Mouse (Mus musculus): ENCODE data around the gene Parp14. TPM values are rescaled to one million over a fixed set of nuclear protein-coding genes. Genes with fewer than 3 reads are reported as not detected.

The Parp14 gene
- polyA plus RNA-seq, 1 experiment from 2014 or later, result 1.4 TPM

GRCm38 (mm10) chr16:35803723-35804122 lies 67.6 kb downstream of the Parp14 start:
- Histone ChIP-seq H3K9me3 (ENCODE audit: low read length) (peaks cover 7% of the 10 kb centered on the region; the same call in 1 of the 2 replicates), H3K36me3 (ENCODE audit: insufficient read depth, low read length) (peaks cover 9% of the 10 kb centered on the region; the same call in 1 of the 2 replicates), H3K4me3 (ENCODE audit: low read length) (no peak overlapping the region), H3K4me1 (ENCODE audit: insufficient read depth, low read length) (no peaks in the 10 kb centered on the region), H3K27me3 (ENCODE audit: insufficient read depth, low read length) (no peaks in the 10 kb centered on the region), H3K4me2 (replicated peaks; ENCODE audit: low read depth, low read length) (no peak overlapping the region), H3K27ac (ENCODE audit: low read length) (no peak overlapping the region), H3K9ac (replicated peaks; ENCODE audit: low read length) (no peak overlapping the region)
- WGBS, result 93% methylated on average over 4 of the region's 4 CpGs
- ATAC-seq (ENCODE audit: low FRiP score, low TSS enrichment), result no peak

- Histone ChIP-seq H3K36me3 (ENCODE audit: insufficient read depth, low read length) (peaks cover 9% of the 10 kb centered on the region; the same call in 1 of the 2 replicates), H3K27me3 (ENCODE audit: insufficient read depth, low read length) (no peaks in the 10 kb centered on the region), H3K9me3 (ENCODE audit: low read length) (peaks cover 11% of the 10 kb centered on the region; the same call in 1 of the 2 replicates), H3K4me3 (ENCODE audit: low read length) (no peak overlapping the region), H3K4me1 (ENCODE audit: insufficient read depth, low read length) (no peaks in the 10 kb centered on the region), H3K27ac (ENCODE audit: low read length) (no peak overlapping the region), H3K9ac (replicated peaks; ENCODE audit: low read length) (no peak overlapping the region), H3K4me2 (replicated peaks; ENCODE audit: low read depth, low read length) (no peak overlapping the region)
- 81% methylated on average over 7 of the region's 7 CpGs for WGBS
- no peak for ATAC-seq (ENCODE audit: low FRiP score, low TSS enrichment)
Observed at GRCm38 (mm10) chr16:35802163-35802562, 69.2 kb downstream of the Parp14 start.

- Histone ChIP-seq H3K9me3 (ENCODE audit: low read length) (no peaks in the 10 kb centered on the region), H3K4me2 (replicated peaks; ENCODE audit: low read depth, low read length) (no peak overlapping the region), H3K27me3 (ENCODE audit: insufficient read depth, low read length) (no peaks in the 10 kb centered on the region), H3K27ac (ENCODE audit: low read length) (no peak overlapping the region), H3K36me3 (ENCODE audit: insufficient read depth, low read length) (0 out of 2 replicates have a peak, but pooled peaks cover 3% of the 10 kb centered on the region), H3K4me3 (ENCODE audit: low read length) (no peak overlapping the region), H3K4me1 (ENCODE audit: insufficient read depth, low read length) (no peaks in the 10 kb centered on the region), H3K9ac (replicated peaks; ENCODE audit: low read length) (no peak overlapping the region)
- WGBS, result 86% methylated on average over 6 of the region's 6 CpGs
- no peak for ATAC-seq (ENCODE audit: low FRiP score, low TSS enrichment)
Observed at GRCm38 (mm10) chr16:35791962-35792521, 79.3 kb downstream of the Parp14 start.

GRCm38 (mm10) chr16:35788330-35788729 lies 83.0 kb downstream of the Parp14 start:
- ATAC-seq (ENCODE audit: low FRiP score, low TSS enrichment), result no peak
- H3K4me3 ChIP-seq (ENCODE audit: low read length), result no peak overlapping the region

GRCm38 (mm10) chr16:35787568-35788189 lies 83.7 kb downstream of the Parp14 start:
- 0 out of 2 replicates have a peak, but pooled peaks cover 3% of the 10 kb centered on the region for H3K36me3 ChIP-seq (ENCODE audit: insufficient read depth, low read length)
- H3K4me3 ChIP-seq (ENCODE audit: low read length), result no peak overlapping the region
- peak; percentile 23; the same call in 1 of the 2 replicates for ATAC-seq (ENCODE audit: low FRiP score, low TSS enrichment)
- H3K27me3 ChIP-seq (ENCODE audit: insufficient read depth, low read length), result no peaks in the 10 kb centered on the region
- H3K27ac ChIP-seq (ENCODE audit: low read length), result no peak overlapping the region
- no peak overlapping the region for H3K9ac ChIP-seq (replicated peaks; ENCODE audit: low read length)
- H3K4me2 ChIP-seq (replicated peaks; ENCODE audit: low read depth, low read length), result no peak overlapping the region
- H3K4me1 ChIP-seq (ENCODE audit: insufficient read depth, low read length), result 0 out of 2 replicates have a peak, but pooled peaks cover 3% of the 10 kb centered on the region
- WGBS, result 77% methylated on average over 8 of the region's 8 CpGs
- H3K9me3 ChIP-seq (ENCODE audit: low read length), result no peaks in the 10 kb centered on the region

More at GRCm38 (mm10) chr16:35788330-35788729, 83.0 kb downstream of the Parp14 start:
- 89% methylated on average over 6 of the region's 6 CpGs for WGBS
- H3K9me3 ChIP-seq (ENCODE audit: low read length), result no peaks in the 10 kb centered on the region
- 0 out of 2 replicates have a peak, but pooled peaks cover 3% of the 10 kb centered on the region for H3K4me1 ChIP-seq (ENCODE audit: insufficient read depth, low read length)
- no peak overlapping the region for H3K4me2 ChIP-seq (replicated peaks; ENCODE audit: low read depth, low read length)
- H3K27ac ChIP-seq (ENCODE audit: low read length), result no peak overlapping the region
- H3K27me3 ChIP-seq (ENCODE audit: insufficient read depth, low read length), result no peaks in the 10 kb centered on the region
- H3K36me3 ChIP-seq (ENCODE audit: insufficient read depth, low read length), result 0 out of 2 replicates have a peak, but pooled peaks cover 3% of the 10 kb centered on the region
- no peak overlapping the region for H3K9ac ChIP-seq (replicated peaks; ENCODE audit: low read length)

- Histone ChIP-seq H3K27me3 (ENCODE audit: insufficient read depth, low read length) (no peaks in the 10 kb centered on the region), H3K9ac (replicated peaks; ENCODE audit: low read length) (no peak overlapping the region), H3K4me3 (ENCODE audit: low read length) (no peak overlapping the region), H3K4me1 (ENCODE audit: insufficient read depth, low read length) (0 out of 2 replicates have a peak, but pooled peaks cover 3% of the 10 kb centered on the region), H3K4me2 (replicated peaks; ENCODE audit: low read depth, low read length) (no peak overlapping the region), H3K36me3 (ENCODE audit: insufficient read depth, low read length) (0 out of 2 replicates have a peak, but pooled peaks cover 3% of the 10 kb centered on the region), H3K27ac (ENCODE audit: low read length) (no peak overlapping the region), H3K9me3 (ENCODE audit: low read length) (no peaks in the 10 kb centered on the region)
- 85% methylated on average over 6 of the region's 6 CpGs for WGBS
- no peak for ATAC-seq (ENCODE audit: low FRiP score, low TSS enrichment)
Observed at GRCm38 (mm10) chr16:35787163-35787562, 84.2 kb downstream of the Parp14 start.

GRCm38 (mm10) chr16:35784134-35784725 lies 87.1 kb downstream of the Parp14 start:
- no peak overlapping the region for H3K4me2 ChIP-seq (replicated peaks; ENCODE audit: low read depth, low read length)
- no peak for ATAC-seq (ENCODE audit: low FRiP score, low TSS enrichment)
- no peaks in the 10 kb centered on the region for H3K36me3 ChIP-seq (ENCODE audit: insufficient read depth, low read length)
- H3K9me3 ChIP-seq (ENCODE audit: low read length), result no peaks in the 10 kb centered on the region
- H3K27ac ChIP-seq (ENCODE audit: low read length), result no peak overlapping the region
- no peak overlapping the region for H3K4me3 ChIP-seq (ENCODE audit: low read length)
- WGBS, result 69% methylated on average over 7 of the region's 7 CpGs
- H3K27me3 ChIP-seq (ENCODE audit: insufficient read depth, low read length), result no peaks in the 10 kb centered on the region
- H3K4me1 ChIP-seq (ENCODE audit: insufficient read depth, low read length), result 0 out of 2 replicates have a peak, but pooled peaks cover 3% of the 10 kb centered on the region
- no peak overlapping the region for H3K9ac ChIP-seq (replicated peaks; ENCODE audit: low read length)

- 0 out of 2 replicates have a peak, but pooled peaks cover 3% of the 10 kb centered on the region for H3K4me1 ChIP-seq (ENCODE audit: insufficient read depth, low read length)
- H3K9me3 ChIP-seq (ENCODE audit: low read length), result no peaks in the 10 kb centered on the region
- H3K27ac ChIP-seq (ENCODE audit: low read length), result no peak overlapping the region
- ATAC-seq (ENCODE audit: low FRiP score, low TSS enrichment), result no peak
- H3K36me3 ChIP-seq (ENCODE audit: insufficient read depth, low read length), result no peaks in the 10 kb centered on the region
- 77% methylated on average over 3 of the region's 3 CpGs for WGBS
- H3K9ac ChIP-seq (replicated peaks; ENCODE audit: low read length), result no peak overlapping the region
- no peak overlapping the region for H3K4me2 ChIP-seq (replicated peaks; ENCODE audit: low read depth, low read length)
- no peaks in the 10 kb centered on the region for H3K27me3 ChIP-seq (ENCODE audit: insufficient read depth, low read length)
- H3K4me3 ChIP-seq (ENCODE audit: low read length), result no peak overlapping the region
Observed at GRCm38 (mm10) chr16:35783207-35783573, 88.2 kb downstream of the Parp14 start.

All from kidney, embryonic 16.5 days (tissue).